Mouse (Mus musculus): ENCODE measurements around the gene Tnnc2. TPM values are rescaled to one million over a fixed set of nuclear protein-coding genes. Genes with fewer than 3 reads are reported as not detected.

Gene Tnnc2
- 100 to 1,000 TPM in 1 of 2 experiments, 10 to 100 TPM in 1; 94.0 to 231 TPM for total RNA-seq (2021)
- long read RNA-seq, experiment 1, transcript Tnnc2-201 (6 exons, 700 nt) = major isoform, 470 of 491 reads
- long read RNA-seq, experiment 1, partial matches to known transcripts = 13 of 491 reads
- long read RNA-seq, experiment 1, other reads (novel, unspliced or antisense) = 8 of 491 reads
- long read RNA-seq, experiment 2, transcript Tnnc2-201 (6 exons, 700 nt) = major isoform, 136 of 145 reads
- long read RNA-seq, experiment 2, partial matches to known transcripts = 5 of 145 reads
- long read RNA-seq, experiment 2, other reads (novel, unspliced or antisense) = 4 of 145 reads

DNA sequence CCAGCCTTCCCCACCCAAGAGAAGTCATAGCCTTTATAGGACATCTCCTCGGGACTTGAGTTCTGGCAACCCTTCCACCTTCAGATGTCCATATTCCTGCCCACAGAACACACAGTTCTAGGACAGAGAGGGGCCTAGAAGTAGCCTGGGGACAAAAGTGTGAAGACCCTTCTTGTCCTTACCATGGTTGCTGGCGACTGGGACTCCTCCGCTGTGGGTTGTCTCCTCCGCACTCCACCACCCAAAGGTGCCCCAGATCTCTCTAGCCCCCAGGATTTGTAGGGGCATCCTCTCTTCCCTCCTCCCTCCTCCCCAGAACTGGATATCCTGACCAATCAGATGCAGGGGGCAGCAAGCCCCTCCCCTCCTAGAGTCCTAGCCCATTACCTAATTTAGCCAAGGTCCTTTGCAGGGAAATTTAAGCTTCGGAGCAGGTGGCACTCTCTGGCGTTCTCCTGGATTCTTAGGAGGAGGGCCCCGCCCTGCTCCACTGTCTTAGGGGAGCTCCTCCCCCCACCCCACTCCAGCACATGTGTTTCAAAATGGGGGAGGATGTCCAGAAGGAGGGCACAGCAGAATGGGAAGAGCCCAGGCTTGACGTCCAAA, at the start of gene Tnnc2:
TSS of gene Tnnc2 (minus strand) at position 487 of the 606 bp plus-strand sequence.
- no peak for DNase-seq (ENCODE audit: low spot score in 2 of 2)

DNA sequence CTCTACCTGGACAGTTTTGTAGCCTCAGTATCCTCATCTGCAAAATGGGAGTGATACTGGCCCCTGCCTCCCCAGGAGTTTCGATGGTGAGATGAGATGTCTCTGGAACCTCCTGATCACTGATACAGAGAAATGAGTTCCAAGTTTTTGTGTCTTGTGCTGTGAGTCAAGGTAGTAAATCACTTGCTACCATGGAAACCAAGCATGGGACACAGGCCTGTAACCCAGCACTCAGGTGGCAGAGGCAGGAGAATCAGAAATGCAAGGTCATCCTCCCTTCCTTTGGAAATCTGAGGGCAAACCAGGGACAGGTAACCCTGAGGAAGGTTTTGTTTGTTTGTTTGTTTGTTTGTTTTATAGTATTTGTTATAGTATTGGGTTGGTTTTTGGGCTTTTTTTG, 49.3 kb upstream of the Tnnc2 start:
- DNase-seq (ENCODE audit: low spot score in 2 of 2) = no peak

DNA sequence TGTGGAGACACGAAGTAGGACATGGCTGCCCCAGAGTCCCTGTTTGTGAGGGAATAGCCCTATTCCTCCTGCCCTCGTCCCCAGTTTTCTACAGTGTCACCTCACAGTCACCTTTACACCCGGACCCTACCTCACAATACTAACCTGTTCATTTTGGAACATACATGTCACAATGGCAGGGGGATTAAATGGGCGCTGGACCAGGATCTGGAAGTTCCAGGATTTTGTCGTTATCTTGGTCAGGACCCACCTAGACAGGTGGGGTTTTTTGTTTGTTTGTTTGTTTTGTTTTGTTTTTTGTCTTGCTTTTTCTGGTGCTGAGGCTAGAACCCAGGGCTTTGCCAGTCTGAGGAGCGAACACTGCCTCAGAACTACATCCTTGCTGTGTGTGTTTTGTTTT, 48.7 kb upstream of the Tnnc2 start, which contains the start of gene Spata25:
TSS of gene Spata25 (minus strand) at position 101 of the 400 bp plus-strand sequence.
- DNase-seq (ENCODE audit: low spot score in 2 of 2) = no peak

DNA sequence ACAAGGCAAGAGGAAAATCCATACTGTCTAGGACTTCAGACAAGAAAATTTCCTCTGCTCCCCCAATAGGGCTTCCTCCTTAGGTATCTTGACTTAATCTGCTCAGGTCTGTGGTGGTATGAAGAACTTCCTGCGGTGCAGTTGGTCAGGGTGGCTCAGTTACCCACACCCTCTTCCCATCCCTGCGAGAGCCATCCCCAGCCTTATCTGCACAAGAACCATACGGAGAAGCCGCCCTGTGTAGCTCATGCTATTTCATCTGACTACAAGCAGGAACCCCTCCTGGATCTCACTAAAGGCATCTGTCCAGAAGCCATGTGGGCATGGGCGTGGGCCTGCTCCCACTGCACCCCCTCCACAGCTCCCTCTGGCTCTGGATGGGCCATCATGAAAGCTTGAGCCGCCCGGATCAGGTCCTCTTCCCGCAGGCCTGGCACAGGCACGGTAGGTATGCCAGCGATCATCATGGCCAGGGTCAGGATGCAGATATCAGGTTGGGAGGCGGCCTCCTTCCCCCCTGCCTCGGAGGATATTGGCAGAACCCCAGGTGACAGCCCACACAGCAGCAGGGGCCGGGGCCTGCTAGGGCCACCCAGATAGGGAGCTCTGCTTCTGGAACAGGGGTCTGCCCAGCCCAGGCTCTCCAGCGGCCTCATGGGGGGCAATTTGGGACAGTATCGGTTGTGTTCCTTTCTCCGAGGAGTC, 47.5 kb upstream of the Tnnc2 start:
- no peak for DNase-seq (ENCODE audit: low spot score in 2 of 2)

DNA sequence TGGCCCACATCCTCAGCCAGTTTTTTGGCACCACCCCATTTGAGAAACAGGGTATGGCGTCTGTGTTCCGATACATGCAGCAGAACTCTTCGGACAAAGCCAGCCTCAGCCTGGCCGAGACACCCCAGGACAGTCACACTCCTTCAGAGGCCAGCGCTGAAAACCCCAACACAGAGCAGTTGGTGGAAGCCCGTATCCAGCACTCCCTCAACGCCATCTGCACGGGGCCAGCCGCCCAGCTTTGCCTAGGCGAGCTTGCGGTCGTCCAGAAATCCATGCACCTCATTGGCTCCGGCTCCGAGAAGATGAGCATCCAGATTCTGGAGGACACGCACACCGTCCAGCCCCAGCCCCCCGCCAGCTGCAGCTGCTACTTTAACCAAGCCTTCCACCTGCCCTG, 45.8 kb upstream of the Tnnc2 start:
- no peak for DNase-seq (ENCODE audit: low spot score in 2 of 2)

DNA sequence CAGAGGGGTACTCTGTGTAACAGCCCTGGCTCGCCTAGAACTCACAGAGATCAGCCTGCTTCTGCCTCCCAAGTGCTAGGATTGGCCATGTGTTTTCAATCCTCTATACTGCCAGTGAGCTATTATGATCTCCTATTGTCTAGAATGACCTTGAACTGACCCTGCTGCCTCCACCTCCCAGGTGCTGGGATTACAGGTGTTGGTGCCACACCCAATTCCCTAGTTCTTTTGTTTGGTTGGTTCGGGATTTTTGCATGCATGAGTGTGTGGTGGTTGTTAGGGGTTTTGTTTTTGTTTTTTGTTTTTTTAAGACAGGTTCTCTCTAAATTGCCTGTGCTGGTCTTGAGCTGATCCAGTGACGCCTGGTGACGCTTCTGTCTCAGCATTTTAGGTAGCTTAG, 44.2 kb upstream of the Tnnc2 start:
- DNase-seq (ENCODE audit: low spot score in 2 of 2) = no peak

DNA sequence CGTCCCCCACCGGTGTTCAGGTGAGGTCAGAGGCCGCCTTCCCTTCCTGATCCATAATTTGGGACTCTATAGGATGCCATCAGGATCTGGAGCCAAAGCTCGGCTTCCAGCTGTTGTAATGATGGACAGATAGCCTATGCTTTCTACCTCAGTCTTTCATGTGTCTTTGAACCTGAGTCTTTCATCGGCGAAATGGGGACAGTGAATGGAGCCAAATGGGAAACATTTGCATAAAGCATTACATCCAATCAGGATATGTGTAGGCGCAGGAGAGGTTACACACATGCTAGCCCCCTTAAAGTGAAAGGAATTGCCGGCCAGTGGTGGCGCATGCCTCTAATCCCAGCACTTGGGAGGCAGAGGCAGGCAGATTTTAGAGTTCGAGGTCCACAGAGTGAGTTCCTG, 43.4 kb upstream of the Tnnc2 start:
- DNase-seq (ENCODE audit: low spot score in 2 of 2) = no peak

DNA sequence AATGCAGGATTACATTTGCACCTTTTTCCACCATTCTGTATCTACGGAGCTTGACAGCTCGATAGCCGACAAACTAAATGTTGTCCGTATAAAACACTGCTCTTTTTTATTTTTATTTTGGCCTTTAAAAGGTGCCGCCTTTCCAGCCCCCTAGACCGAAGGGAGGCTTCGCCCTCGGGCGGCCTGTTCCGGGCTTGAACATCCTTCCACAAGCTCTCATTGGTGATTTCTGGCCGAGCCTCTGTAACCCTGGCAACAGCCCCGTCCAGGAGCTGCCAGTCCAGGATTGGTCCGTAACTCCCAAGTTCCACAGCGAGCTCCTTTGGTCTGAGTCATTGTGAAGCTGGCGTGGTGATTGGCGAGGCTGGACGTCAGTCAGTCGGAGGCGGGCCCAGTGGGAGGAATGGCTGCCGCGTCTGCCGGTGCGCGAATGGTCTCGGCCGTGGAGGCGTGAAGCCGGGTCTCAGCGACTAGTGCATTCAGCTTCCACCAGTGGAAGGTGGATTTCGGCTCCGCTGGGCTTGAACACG, 42.9 kb upstream of the Tnnc2 start, which contains the start of gene Zswim1:
TSS of gene Zswim1 (plus strand) at position 51 of the 530 bp plus-strand sequence.
- DNase-seq (ENCODE audit: low spot score in 2 of 2) = peak; percentile 99 to 100

DNA sequence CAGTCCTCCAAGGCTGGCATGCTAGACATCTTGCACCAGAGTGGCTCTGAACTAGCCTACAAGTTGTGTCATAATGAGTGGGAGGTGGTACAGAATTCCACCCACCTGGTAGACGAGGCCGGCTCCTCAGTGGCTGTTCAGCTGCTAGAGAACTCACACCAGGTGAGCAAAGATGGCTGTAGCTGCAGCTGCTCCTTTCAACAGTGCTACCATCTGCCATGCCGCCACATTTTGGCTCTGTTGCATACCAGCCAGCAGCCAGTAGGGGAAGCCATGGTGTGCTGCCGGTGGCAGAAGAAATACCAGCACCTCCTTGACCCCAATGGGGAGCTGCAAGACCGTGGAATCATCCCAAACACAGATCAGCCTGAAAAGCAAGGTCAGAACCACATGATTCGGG, 41.3 kb upstream of the Tnnc2 start:
- DNase-seq (ENCODE audit: low spot score in 2 of 2) = no peak

DNA sequence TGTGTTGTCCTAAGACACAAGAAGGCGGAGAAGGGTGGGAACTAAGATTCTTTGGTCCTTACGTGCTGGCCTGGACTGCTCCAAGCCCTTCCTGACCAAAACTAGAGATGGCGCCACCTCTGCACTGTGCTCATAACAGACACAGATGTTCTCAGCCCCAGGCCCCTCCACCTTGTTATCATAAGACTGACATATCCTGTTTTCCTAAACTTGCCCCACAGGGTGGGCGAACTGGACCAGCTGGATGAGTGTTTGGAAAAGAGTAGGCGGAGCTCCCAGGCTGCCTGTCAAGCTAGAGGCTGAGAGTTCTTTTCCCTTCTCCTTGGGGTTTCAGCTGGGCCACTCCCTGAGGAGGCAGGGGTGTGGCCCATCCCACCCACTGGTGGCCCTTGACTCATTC, 37.9 kb upstream of the Tnnc2 start:
- DNase-seq (ENCODE audit: low spot score in 2 of 2) = no peak

DNA sequence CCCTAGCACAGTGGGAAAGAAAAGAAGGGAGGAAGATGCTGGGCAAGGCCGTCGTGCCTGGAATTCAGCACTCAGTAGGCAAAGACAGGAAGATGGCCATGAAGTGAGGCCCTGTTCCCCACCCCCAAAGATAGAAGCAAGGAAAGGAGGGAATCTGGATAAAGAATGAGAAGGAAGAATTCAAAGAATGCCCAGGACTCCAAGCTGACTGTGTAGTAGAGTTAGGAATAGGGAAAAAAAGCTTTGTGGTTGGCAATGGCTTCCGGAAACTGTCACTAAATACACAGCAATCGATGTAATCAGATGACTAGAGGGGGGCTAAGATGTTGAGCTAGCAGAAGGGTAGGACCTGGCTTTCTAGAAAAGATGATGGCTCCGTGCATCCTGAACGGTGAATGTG, 37.4 kb upstream of the Tnnc2 start:
- DNase-seq (ENCODE audit: low spot score in 2 of 2) = no peak

DNA sequence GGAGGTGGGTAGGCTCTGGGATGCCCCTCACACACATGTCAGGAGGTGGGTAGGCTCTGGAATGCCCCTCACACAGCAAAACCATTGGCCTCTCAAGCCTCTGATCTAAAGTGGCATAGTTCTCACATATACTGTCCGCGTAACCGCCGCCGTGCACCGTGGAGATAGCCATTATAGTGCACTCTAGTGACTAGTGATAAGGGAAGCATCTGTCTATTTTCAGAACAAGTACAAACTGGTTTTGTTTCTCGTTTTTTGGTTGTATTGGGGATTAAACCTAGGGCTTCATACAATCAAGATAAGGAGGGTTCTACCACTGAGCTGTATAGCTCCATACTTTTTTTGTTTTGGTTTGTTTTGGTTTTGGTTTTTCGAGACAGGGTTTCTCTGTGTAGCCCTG, 36.1 kb upstream of the Tnnc2 start:
- no peak for DNase-seq (ENCODE audit: low spot score in 2 of 2)

DNA sequence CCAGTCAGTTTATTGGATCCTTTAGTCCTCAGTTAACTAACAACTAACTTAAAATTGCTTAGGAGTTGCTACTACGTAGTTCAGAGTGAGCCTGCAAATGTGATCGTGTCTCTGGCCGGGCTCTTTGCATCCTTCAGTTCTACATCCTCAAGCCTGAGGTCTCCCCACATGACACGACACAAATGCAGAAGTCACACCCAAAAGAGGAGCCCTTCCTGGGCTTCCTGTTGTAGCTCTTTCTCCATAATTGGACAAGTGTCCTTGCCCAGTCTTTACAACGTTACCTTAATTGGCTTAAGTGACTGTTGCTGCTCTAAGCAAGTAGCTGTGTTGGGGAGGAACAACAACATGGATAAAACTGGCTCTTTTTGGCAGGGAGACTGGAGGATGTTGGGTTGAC, 35.6 kb upstream of the Tnnc2 start:
- no peak for DNase-seq (ENCODE audit: low spot score in 2 of 2)

DNA sequence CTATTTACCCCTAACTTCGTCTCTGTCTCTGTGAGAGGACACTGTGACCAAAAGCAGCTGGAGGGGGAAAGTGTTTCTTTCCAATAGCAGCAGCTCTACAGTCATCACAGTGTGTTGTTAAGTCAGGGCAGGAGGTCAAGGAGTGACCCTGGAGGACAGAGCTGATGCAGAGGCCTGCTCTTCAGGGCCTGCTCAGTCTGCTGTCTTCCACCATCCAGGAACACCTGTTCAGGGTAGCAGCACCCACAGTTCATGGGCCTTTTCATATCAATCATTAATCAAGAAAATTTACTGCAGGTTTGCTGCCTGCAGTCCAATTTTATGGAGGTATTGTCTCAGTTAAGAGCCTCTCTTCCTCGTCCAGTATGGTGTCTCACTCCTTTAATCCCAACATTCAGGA, 33.8 kb upstream of the Tnnc2 start:
- no peak for DNase-seq (ENCODE audit: low spot score in 2 of 2)

DNA sequence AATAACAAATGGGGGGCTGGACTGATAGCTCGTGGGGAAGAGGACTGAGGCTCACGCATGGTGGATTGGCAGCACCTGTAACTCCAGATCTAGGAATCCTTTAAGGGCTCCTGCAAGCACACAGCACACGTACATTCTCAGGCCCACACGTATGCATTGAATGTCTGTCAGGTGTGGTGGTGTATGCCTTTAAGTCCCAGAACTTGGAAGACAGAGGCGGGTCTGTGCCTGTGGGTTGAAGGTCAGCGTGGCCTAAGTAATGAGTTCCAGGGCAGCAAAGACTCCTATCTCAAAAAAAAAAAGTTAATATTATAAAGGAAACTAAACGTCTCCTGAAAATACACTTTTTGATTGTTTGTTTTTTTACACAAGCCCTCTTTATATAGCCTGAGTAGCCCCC, 26.8 kb upstream of the Tnnc2 start:
- DNase-seq (ENCODE audit: low spot score in 2 of 2) = no peak

DNA sequence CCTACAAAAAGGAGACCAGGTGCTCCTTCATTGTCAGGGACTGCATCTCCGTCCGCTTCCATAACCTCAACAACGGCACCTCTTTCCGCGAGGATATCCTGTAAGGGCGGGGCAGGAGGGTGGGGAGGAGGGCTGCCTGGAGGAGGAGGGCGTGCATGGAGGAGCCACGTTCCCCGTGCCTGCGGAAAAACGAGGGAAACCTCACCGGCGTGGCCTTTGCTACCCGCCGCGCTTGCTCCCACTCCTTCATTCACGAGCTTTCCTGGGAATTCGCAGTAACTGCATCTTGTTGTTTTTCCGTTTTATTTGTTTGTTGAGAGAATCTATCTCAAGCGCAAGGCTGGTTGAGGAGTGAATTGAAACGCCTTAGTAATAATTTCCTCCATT, 25.6 kb upstream of the Tnnc2 start:
- no peak for DNase-seq (ENCODE audit: low spot score in 2 of 2)

DNA sequence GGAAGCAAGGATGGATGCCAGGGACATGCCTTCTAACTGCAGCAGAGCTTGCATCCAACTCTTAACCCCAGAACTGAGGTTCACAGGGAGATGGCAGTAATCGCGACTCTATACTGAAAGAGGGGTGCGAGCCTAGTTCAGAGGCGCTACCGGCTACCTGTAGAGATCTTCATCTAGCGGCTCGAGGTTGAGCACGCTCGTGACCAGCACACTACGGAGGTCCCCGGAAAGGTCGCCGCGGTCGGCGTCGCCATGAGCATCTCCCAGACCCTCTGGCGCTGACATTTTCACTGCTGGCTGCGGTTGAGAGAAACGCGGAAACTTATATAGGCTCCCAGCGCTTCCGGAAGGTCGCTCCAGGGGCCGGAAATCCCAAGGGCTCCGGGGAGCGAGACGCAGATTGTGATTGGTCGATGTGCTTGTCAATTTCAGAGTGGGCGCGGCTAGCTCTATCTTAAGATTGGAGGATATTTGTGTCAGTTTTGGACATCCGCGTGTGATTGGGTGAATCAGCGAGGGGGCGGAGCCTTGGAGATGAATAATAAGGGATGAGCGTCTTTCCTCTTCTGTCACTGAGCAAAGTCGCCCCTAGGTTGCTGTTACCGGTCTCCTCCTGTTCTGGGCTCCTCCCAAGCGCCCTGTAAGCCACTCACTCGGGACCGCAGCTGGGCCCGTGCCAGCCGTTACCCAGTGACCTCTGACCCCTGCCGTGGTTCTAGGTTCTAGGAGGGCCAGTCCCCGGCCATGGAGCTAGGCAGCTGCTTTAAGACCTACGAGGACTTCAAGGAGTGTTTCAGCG, 25.0 kb upstream of the Tnnc2 start, which contains the start of the genes Acot8 and Zswim3:
TSS of gene Acot8 (minus strand) at position 350 of the 799 bp plus-strand sequence.
TSS of gene Zswim3 (plus strand) at position 566 of the 799 bp plus-strand sequence.
- peak; percentile 91 to 94 for DNase-seq (ENCODE audit: low spot score in 2 of 2)

DNA sequence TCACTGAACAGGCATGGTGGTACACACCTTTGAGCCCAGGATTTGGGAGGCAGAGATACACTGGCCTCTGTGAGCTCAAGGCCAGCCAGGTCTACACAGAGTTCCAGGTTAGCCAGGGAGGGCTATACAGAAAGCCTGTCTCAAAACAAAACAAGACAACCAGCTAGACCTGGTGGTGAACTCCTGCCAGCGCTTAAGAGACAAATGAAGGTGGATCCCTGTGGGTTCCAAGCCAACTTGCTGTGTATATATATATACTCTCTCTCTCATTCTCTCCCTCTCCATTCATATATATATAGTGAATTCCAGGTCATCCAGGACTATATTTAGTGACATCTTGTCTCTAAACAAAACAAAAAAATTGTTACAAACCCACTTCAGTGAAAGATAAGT, 24.1 kb upstream of the Tnnc2 start:
- no peak for DNase-seq (ENCODE audit: low spot score in 2 of 2)

DNA sequence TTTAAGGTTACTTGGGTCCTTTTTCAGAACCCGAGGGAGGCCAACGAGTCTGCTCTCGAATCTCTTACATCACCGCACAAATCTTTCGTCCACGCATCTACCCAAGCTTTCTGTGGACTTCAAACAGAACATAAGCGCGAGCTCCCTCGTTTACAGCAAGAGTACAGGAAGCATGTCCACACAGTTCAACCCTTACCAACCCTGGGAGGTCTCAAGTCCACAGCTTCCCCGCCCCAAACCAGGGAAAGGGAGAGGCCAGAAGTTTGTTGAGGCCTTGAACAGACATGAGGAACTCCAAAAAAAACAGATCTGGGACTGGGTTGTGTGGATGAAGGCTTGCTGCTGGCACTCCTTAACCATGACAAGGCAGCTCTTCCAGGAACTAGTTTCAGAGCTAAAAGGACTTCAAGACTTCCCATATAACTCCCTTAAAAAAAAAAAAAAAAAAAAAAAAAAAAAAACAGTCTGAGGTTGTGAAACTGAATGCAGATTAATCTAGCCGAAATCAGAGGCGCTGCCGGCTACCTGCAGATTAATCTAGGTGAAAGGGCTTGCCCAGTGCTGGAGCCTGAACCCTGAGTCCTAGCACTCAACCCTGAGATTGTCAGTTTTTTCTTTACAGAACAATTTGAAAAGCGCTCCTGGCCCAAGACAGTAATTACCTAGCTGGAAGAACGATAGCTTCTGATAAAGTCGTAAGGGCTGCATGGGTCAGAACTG, 23.6 kb upstream of the Tnnc2 start:
- DNase-seq (ENCODE audit: low spot score in 2 of 2) = no peak

DNA sequence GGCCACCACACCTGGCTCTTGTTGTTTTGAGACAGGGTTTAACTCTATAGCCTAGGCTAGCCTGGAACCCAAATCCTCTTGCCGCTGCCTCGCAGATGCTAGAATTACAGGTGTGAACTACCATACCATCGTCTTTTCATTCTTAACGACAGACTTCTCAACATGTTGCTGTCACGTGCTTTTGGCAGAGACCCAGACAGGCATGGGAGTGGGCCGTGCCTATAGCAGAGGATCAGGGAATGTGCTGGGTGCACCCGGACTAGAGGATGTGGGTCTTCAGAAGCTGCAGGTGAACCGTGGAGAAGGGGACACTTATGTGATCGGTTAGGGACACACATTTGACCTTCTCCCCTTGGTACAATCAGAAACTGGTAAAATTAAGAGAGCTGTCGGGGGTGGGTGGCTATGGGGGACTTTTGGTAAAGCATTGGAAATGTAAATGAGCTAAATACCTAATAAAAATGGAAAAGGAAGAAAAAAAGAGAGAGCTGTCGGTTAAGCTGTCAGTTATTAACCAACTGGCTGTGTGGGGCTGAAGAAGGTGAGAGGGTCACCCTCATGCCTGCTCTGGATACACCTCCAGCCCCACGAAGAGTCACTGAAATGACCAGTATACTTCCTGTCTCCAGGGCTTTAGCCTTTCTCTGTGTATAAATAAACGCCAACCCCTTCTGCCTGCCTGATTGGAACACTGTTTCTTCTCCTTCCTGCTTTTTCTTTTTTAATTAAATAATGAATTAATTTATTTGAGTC, 20.7 kb upstream of the Tnnc2 start:
- DNase-seq (ENCODE audit: low spot score in 2 of 2) = no peak

Data from adrenal gland, postnatal 4 days (tissue).